Mouse (Mus musculus) olfactory bulb, adult 2 months (tissue): ENCODE data around the gene Zbtb22.

Experiments
- CTCF ChIP-seq: fragments of 200-500 bp; IDR thresholded peaks from 2 replicates; pipeline ENCODE4 v1.5.1; 2012; ENCODE audit warnings: low read depth, mild to moderate bottlenecking, low read length, moderate library complexity; ENCODE audit not compliant: insufficient read depth
- POLR2A ChIP-seq: fragments of 200-500 bp; IDR thresholded peaks from 2 replicates; pipeline ENCODE4 v1.6.1; 2012; ENCODE audit warnings: mild to moderate bottlenecking, low read depth, low read length, moderate library complexity; ENCODE audit not compliant: insufficient read depth

GRCm38 (mm10) chr17:33924577-33925283 lies 9.0 kb downstream of the Zbtb22 start:
- TF ChIP-seq POLR2A (no peak), CTCF (no peak)
